Mouse (Mus musculus): ENCODE data around the gene 1600014C23Rik. TPM values are rescaled to one million over a fixed set of nuclear protein-coding genes. Genes with fewer than 3 reads are reported as not detected.

1600014C23Rik gene
- polyA plus RNA-seq, 1 experiment from 2014 or later, result not detected

GRCm38 (mm10) chr17:45767536-45768146 lies 34.0 kb upstream of the 1600014C23Rik start:
- no peak overlapping the region for H3K4me3 ChIP-seq (ENCODE audit: low read depth, low read length)
- peak overlapping the region; percentile 84; the same call in 1 of the 2 replicates for H3K27ac ChIP-seq (replicated peaks; ENCODE audit: low read depth, low read length)
- no peaks in the 10 kb centered on the region for H3K9me3 ChIP-seq (ENCODE audit: control insufficient read depth, low read length)
- peaks cover 23% of the 10 kb centered on the region for H3K4me1 ChIP-seq (ENCODE audit: control insufficient read depth, insufficient read depth, low read length)
- 38% methylated on average over 7 of the region's 9 CpGs for WGBS
- H3K4me2 ChIP-seq (ENCODE audit: low read depth, low read length), result peak overlapping the region; percentile 26
- ATAC-seq (ENCODE audit: low read depth), result no peak
- H3K27me3 ChIP-seq (replicated peaks; ENCODE audit: control insufficient read depth, insufficient read depth, low read length), result no peaks in the 10 kb centered on the region
- H3K36me3 ChIP-seq (ENCODE audit: control insufficient read depth, insufficient read depth, low read length), result no peaks in the 10 kb centered on the region
- H3K9ac ChIP-seq (ENCODE audit: low read depth, low read length), result no peak overlapping the region
- DNase-seq (ENCODE audit: low spot score), result no peak

GRCm38 (mm10) chr17:45766735-45767535 lies 33.3 kb upstream of the 1600014C23Rik start:
- WGBS, result 8% methylated on average over 12 of the region's 12 CpGs
- peak; percentile 94 for ATAC-seq (ENCODE audit: low read depth)

GRCm38 (mm10) chr17:45765914-45766313 lies 32.3 kb upstream of the 1600014C23Rik start:
- H3K4me3 ChIP-seq (ENCODE audit: low read depth, low read length), result no peak overlapping the region
- no peak overlapping the region for H3K9ac ChIP-seq (ENCODE audit: low read depth, low read length)
- ATAC-seq (ENCODE audit: low read depth) (no peak), DNase-seq (ENCODE audit: low spot score) (no peak)
- H3K9me3 ChIP-seq (ENCODE audit: control insufficient read depth, low read length), result no peaks in the 10 kb centered on the region
- no peak overlapping the region for H3K27ac ChIP-seq (replicated peaks; ENCODE audit: low read depth, low read length)
- peaks cover 23% of the 10 kb centered on the region for H3K4me1 ChIP-seq (ENCODE audit: control insufficient read depth, insufficient read depth, low read length)
- H3K27me3 ChIP-seq (replicated peaks; ENCODE audit: control insufficient read depth, insufficient read depth, low read length), result no peaks in the 10 kb centered on the region
- no peak overlapping the region for H3K4me2 ChIP-seq (ENCODE audit: low read depth, low read length)
- WGBS, result 89% methylated on average over 3 of the region's 3 CpGs
- H3K36me3 ChIP-seq (ENCODE audit: control insufficient read depth, insufficient read depth, low read length), result no peaks in the 10 kb centered on the region

More at GRCm38 (mm10) chr17:45766735-45767535, 33.3 kb upstream of the 1600014C23Rik start:
- Histone ChIP-seq H3K4me1 (ENCODE audit: control insufficient read depth, insufficient read depth, low read length) (peaks cover 23% of the 10 kb centered on the region), H3K36me3 (ENCODE audit: control insufficient read depth, insufficient read depth, low read length) (no peaks in the 10 kb centered on the region), H3K4me2 (ENCODE audit: low read depth, low read length) (peak overlapping the region; percentile 26), H3K4me3 (ENCODE audit: low read depth, low read length) (no peak overlapping the region), H3K27me3 (replicated peaks; ENCODE audit: control insufficient read depth, insufficient read depth, low read length) (no peaks in the 10 kb centered on the region), H3K9ac (ENCODE audit: low read depth, low read length) (peak overlapping the region; percentile 28), H3K9me3 (ENCODE audit: control insufficient read depth, low read length) (no peaks in the 10 kb centered on the region), H3K27ac (replicated peaks; ENCODE audit: low read depth, low read length) (peak overlapping the region; percentile 84)
- peak; percentile 98 for DNase-seq (ENCODE audit: low spot score)

GRCm38 (mm10) chr17:45763188-45763587 lies 29.5 kb upstream of the 1600014C23Rik start:
- 82% methylated on average over 8 of the region's 8 CpGs for WGBS

GRCm38 (mm10) chr17:45761902-45762301 lies 28.3 kb upstream of the 1600014C23Rik start:
- H3K4me1 ChIP-seq (ENCODE audit: control insufficient read depth, insufficient read depth, low read length), result peaks cover 14% of the 10 kb centered on the region
- H3K36me3 ChIP-seq (ENCODE audit: control insufficient read depth, insufficient read depth, low read length), result no peaks in the 10 kb centered on the region
- WGBS, result 66% methylated on average over 3 of the region's 3 CpGs
- no peak for DNase-seq (ENCODE audit: low spot score)
- H3K4me2 ChIP-seq (ENCODE audit: low read depth, low read length), result no peak overlapping the region
- no peak overlapping the region for H3K4me3 ChIP-seq (ENCODE audit: low read depth, low read length)
- H3K27me3 ChIP-seq (replicated peaks; ENCODE audit: control insufficient read depth, insufficient read depth, low read length), result no peaks in the 10 kb centered on the region
- no peak for ATAC-seq (ENCODE audit: low read depth)
- H3K9ac ChIP-seq (ENCODE audit: low read depth, low read length), result no peak overlapping the region
- H3K9me3 ChIP-seq (ENCODE audit: control insufficient read depth, low read length), result no peaks in the 10 kb centered on the region
- no peak overlapping the region for H3K27ac ChIP-seq (replicated peaks; ENCODE audit: low read depth, low read length)

More at GRCm38 (mm10) chr17:45763188-45763587, 29.5 kb upstream of the 1600014C23Rik start:
- no peak overlapping the region for H3K9ac ChIP-seq (ENCODE audit: low read depth, low read length)
- no peak for ATAC-seq (ENCODE audit: low read depth)
- H3K4me2 ChIP-seq (ENCODE audit: low read depth, low read length), result no peak overlapping the region
- no peak overlapping the region for H3K27ac ChIP-seq (replicated peaks; ENCODE audit: low read depth, low read length)
- H3K36me3 ChIP-seq (ENCODE audit: control insufficient read depth, insufficient read depth, low read length), result no peaks in the 10 kb centered on the region
- no peak for DNase-seq (ENCODE audit: low spot score)
- H3K9me3 ChIP-seq (ENCODE audit: control insufficient read depth, low read length), result no peaks in the 10 kb centered on the region
- H3K27me3 ChIP-seq (replicated peaks; ENCODE audit: control insufficient read depth, insufficient read depth, low read length), result no peaks in the 10 kb centered on the region
- peaks cover 17% of the 10 kb centered on the region for H3K4me1 ChIP-seq (ENCODE audit: control insufficient read depth, insufficient read depth, low read length)
- no peak overlapping the region for H3K4me3 ChIP-seq (ENCODE audit: low read depth, low read length)

GRCm38 (mm10) chr17:45760965-45761645 lies 27.5 kb upstream of the 1600014C23Rik start:
- ATAC-seq (ENCODE audit: low read depth) (no peak), DNase-seq (ENCODE audit: low spot score) (no peak)
- Histone ChIP-seq H3K27me3 (replicated peaks; ENCODE audit: control insufficient read depth, insufficient read depth, low read length) (no peaks in the 10 kb centered on the region), H3K9me3 (ENCODE audit: control insufficient read depth, low read length) (no peaks in the 10 kb centered on the region), H3K4me2 (ENCODE audit: low read depth, low read length) (no peak overlapping the region), H3K4me1 (ENCODE audit: control insufficient read depth, insufficient read depth, low read length) (peaks cover 11% of the 10 kb centered on the region; the same call in 1 of the 2 replicates), H3K4me3 (ENCODE audit: low read depth, low read length) (no peak overlapping the region), H3K9ac (ENCODE audit: low read depth, low read length) (no peak overlapping the region), H3K36me3 (ENCODE audit: control insufficient read depth, insufficient read depth, low read length) (no peaks in the 10 kb centered on the region), H3K27ac (replicated peaks; ENCODE audit: low read depth, low read length) (no peak overlapping the region)
- 44% methylated on average over 10 of the region's 10 CpGs for WGBS

GRCm38 (mm10) chr17:45759751-45760150 lies 26.1 kb upstream of the 1600014C23Rik start:
- 88% methylated on average over 5 of the region's 5 CpGs for WGBS
- Histone ChIP-seq H3K4me2 (ENCODE audit: low read depth, low read length) (no peak overlapping the region), H3K4me3 (ENCODE audit: low read depth, low read length) (no peak overlapping the region), H3K27me3 (replicated peaks; ENCODE audit: control insufficient read depth, insufficient read depth, low read length) (no peaks in the 10 kb centered on the region), H3K9me3 (ENCODE audit: control insufficient read depth, low read length) (no peaks in the 10 kb centered on the region), H3K9ac (ENCODE audit: low read depth, low read length) (no peak overlapping the region), H3K36me3 (ENCODE audit: control insufficient read depth, insufficient read depth, low read length) (no peaks in the 10 kb centered on the region), H3K4me1 (ENCODE audit: control insufficient read depth, insufficient read depth, low read length) (peaks cover 10% of the 10 kb centered on the region; the same call in 1 of the 2 replicates), H3K27ac (replicated peaks; ENCODE audit: low read depth, low read length) (no peak overlapping the region)
- no peak for DNase-seq (ENCODE audit: low spot score)
- ATAC-seq (ENCODE audit: low read depth), result no peak

- H3K4me1 ChIP-seq (ENCODE audit: control insufficient read depth, insufficient read depth, low read length), result peaks cover 10% of the 10 kb centered on the region; the same call in 1 of the 2 replicates
- no peak overlapping the region for H3K27ac ChIP-seq (replicated peaks; ENCODE audit: low read depth, low read length)
- 74% methylated on average over 6 of the region's 7 CpGs for WGBS
- no peak overlapping the region for H3K4me3 ChIP-seq (ENCODE audit: low read depth, low read length)
- no peaks in the 10 kb centered on the region for H3K36me3 ChIP-seq (ENCODE audit: control insufficient read depth, insufficient read depth, low read length)
- DNase-seq (ENCODE audit: low spot score) (no peak), ATAC-seq (ENCODE audit: low read depth) (no peak)
- H3K9ac ChIP-seq (ENCODE audit: low read depth, low read length), result no peak overlapping the region
- H3K4me2 ChIP-seq (ENCODE audit: low read depth, low read length), result no peak overlapping the region
- no peaks in the 10 kb centered on the region for H3K27me3 ChIP-seq (replicated peaks; ENCODE audit: control insufficient read depth, insufficient read depth, low read length)
- H3K9me3 ChIP-seq (ENCODE audit: control insufficient read depth, low read length), result no peaks in the 10 kb centered on the region
Observed at GRCm38 (mm10) chr17:45758808-45759207, 25.2 kb upstream of the 1600014C23Rik start.
